Mouse (Mus musculus) left cerebral cortex, postnatal 25 days (tissue): ENCODE data around the gene Gucy2c. TPM values are rescaled to one million over a fixed set of nuclear protein-coding genes. Genes with fewer than 3 reads are reported as not detected.
A peak's percentile ranks its signal among the peaks of the same experiment; 100 is the strongest.

Experiments used
- DNase-seq, 2 experiments: peaks; one replicate each; pipeline ENCODE4 v3.0.0; 2022; ENCODE audit warnings: low spot score in 2 of 2, mixed read lengths in 1 of 2
- intact Hi-C: fragments of 180-260 bp; cut with DNase I; formaldehyde crosslinking; loops from one replicate; pipeline ENCODE4 v1.15.1; 2025
- total RNA-seq, 2 experiments: library from RNA; stranded (reverse); gene quantifications; 2 replicates each; pipeline ENCODE4 v1.2.3; 2021

Gene Gucy2c
- under 1 TPM; 0.21 to 0.41 TPM for total RNA-seq

- no peak for DNase-seq
- intact Hi-C loops = no loop called here
These were observed at the start of gene Gucy2c for GRCm38 (mm10) chr6:136781377-136781986. Gene Gucy2c, minus strand, starts transcription at chr6:136781765.

- intact Hi-C loops = no loop called here
- DNase-seq = no peak
These were observed 47.1 kb upstream of the Gucy2c start for GRCm38 (mm10) chr6:136828681-136829080.

DNA sequence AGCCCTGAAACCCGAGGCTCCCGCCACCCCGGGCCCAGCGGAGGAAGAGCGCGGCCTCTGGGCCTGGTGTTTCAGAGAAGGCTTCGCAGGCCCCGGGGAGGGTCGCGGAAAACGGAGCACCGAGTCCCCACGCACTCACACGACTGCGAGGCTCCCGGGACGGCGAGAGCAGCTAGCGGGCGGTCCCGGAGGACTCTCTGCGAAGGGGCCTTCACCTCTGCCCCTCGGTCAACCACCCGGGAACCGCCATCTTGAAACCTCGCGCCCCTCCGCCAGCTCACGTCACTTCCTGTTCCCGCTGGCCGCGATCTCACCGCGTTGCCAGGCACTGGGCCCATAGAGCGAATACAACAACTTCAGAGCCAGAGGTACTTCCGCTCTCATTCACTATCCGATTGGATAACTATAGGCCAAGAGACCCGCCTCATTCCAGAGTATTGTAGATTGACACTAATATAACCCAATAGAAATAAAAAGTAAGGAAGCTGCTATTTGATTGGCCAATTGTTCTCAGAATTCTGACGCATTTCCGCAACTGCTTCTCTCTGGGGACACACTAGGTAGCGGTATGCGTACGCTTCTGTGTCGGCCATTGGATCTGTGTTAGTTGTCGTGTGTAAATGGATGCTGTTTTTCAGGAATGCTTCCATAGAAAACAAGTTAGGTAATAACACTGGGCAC, 46.5 kb upstream of the Gucy2c start, which contains the start of gene Wbp11:
Wbp11 (minus strand) TSS at position 353 of the 681 bp plus-strand sequence.
- peak; percentile 97 to 99 for DNase-seq
- intact Hi-C loops = loop anchor here (1.0 kb wide), 1 partner anchor 24 kb away; the partner anchor contains the start of gene Hist4h4

- intact Hi-C loops = loop anchor here (1.0 kb wide), 1 partner anchor 23 kb away; the partner anchor contains the start of gene Hist4h4
- no peak for DNase-seq
These were observed 45.9 kb upstream of the Gucy2c start, which contains the start of gene BC049715 for GRCm38 (mm10) chr6:136827516-136827880. Gene BC049715, plus strand, starts transcription at chr6:136827626.

DNA sequence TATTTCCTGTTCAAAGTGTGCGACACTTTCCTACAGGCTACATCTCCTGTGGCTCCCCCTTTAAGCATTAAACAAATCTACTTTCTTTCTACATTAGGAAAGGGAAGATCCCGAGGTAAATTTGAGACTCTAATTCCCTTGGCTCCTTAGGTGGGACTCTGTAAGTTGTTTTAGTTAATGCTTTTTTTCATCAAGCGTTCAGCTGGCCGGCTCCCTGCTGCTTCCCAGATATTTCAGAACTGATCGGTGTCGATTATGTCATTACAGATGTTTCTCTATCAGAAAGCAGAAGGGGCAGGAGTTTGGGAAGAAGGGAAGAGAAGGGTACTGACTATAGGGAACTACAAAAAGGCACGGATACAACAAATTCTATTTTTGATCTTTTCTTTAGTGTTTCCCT, 45.6 kb upstream of the Gucy2c start:
- intact Hi-C loops = loop anchor here (1.0 kb wide), 1 partner anchor 23 kb away; the partner anchor contains the start of gene Hist4h4
- no peak for DNase-seq

- no peak for DNase-seq
- intact Hi-C loops = no loop called here
These were observed 43.4 kb upstream of the Gucy2c start for GRCm38 (mm10) chr6:136824987-136825386.

DNA sequence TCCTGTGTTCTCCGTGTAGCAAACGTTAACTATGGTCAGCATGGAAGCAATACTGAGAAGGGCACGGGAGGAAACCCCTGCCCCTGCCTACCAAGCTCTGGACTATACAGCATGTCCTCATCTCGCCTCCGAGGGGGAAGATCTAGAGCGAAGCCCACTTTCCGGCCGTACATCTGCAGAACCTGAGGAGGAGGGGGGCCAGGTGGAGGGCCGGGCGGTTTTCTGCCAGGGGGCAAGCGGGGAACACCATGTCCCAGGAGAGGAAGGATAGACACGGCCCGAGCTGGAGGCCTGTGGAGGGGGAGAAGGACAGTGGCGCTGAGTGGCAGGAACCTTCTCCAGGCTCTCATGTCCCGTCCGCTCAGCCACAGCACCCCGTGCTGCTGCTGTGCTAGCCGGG, 39.5 kb upstream of the Gucy2c start:
- no peak for DNase-seq
- intact Hi-C loops = no loop called here

GRCm38 (mm10) chr6:136820381-136820780, 38.8 kb upstream of the Gucy2c start:
- DNase-seq = no peak
- intact Hi-C loops = no loop called here

GRCm38 (mm10) chr6:136817549-136817948, 36.0 kb upstream of the Gucy2c start:
- intact Hi-C loops = no loop called here
- DNase-seq = peak; percentile 84 to 98

- no peak for DNase-seq
- intact Hi-C loops = no loop called here
These were observed 35.3 kb upstream of the Gucy2c start for GRCm38 (mm10) chr6:136816826-136817225.

- intact Hi-C loops = no loop called here
- DNase-seq = no peak
These were observed 33.8 kb upstream of the Gucy2c start for GRCm38 (mm10) chr6:136815381-136815780.

DNA sequence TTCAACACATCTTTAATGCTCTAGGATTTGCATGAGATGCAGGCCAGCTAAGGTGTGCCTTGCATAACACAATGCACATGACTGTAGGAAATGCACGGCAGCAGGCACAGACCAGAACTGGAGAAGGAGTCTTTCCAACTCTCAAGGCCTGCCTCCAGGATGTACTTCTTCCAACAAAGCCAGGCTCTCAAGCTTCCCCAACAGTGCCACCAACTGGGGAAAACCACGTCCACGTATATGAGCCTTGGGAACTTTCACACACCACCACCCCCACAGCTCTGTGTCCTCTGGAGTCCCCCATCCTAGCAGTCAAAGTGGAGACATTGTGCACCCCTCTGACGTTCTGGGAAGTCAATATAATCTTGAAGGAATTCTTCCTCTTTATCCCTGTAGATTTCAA, 31.6 kb upstream of the Gucy2c start:
- DNase-seq = peak in 1 of 2 experiments; percentile 60
- intact Hi-C loops = no loop called here

- intact Hi-C loops = no loop called here
These were observed 29.6 kb upstream of the Gucy2c start for GRCm38 (mm10) chr6:136811196-136811595.

GRCm38 (mm10) chr6:136809673-136810072, 28.1 kb upstream of the Gucy2c start:
- intact Hi-C loops = loop anchor here (10.0 kb wide), 1 partner anchor 275 kb away; no protein-coding TSS in a partner anchor
- no peak for DNase-seq

More at GRCm38 (mm10) chr6:136811196-136811595, 29.6 kb upstream of the Gucy2c start:
- DNase-seq = no peak

GRCm38 (mm10) chr6:136809077-136809476, 27.5 kb upstream of the Gucy2c start:
- intact Hi-C loops = loop anchor here (10.0 kb wide), 1 partner anchor 274 kb away; no protein-coding TSS in a partner anchor
- peak; percentile 39 to 68 for DNase-seq

GRCm38 (mm10) chr6:136808631-136809046, 27.1 kb upstream of the Gucy2c start:
- intact Hi-C loops = loop anchor here (10.0 kb wide), 1 partner anchor 274 kb away; no protein-coding TSS in a partner anchor
- peak; percentile 45 to 66 for DNase-seq

DNA sequence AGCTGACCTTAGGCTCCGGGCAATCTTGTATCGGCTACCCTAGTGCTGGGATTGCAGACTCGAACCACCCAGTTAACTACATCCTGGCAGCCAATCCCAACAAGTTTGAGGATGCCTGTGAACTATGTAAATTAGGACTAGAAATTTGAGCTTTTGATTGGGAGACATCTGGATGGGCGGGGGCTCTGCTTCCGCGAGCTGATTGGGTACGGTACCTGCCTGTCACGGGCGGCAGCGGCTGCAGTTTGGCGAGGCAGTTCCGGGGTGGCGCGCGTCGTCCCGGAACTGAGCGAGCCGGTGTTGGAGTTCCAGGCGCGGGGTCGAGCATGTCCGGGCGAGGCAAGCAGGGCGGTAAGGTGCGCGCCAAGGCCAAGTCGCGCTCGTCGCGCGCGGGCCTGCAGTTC, 26.5 kb upstream of the Gucy2c start, which contains the start of gene H2afj:
H2afj (plus strand) TSS at position 231 of the 404 bp plus-strand sequence.
- DNase-seq = peak; percentile 98 to 99
- intact Hi-C loops = loop anchor here (10.0 kb wide), 1 partner anchor 273 kb away; no protein-coding TSS in a partner anchor

GRCm38 (mm10) chr6:136807395-136808013, 25.9 kb upstream of the Gucy2c start:
- DNase-seq = no peak
- intact Hi-C loops = loop anchor here (10.0 kb wide), 1 partner anchor 273 kb away; no protein-coding TSS in a partner anchor

DNA sequence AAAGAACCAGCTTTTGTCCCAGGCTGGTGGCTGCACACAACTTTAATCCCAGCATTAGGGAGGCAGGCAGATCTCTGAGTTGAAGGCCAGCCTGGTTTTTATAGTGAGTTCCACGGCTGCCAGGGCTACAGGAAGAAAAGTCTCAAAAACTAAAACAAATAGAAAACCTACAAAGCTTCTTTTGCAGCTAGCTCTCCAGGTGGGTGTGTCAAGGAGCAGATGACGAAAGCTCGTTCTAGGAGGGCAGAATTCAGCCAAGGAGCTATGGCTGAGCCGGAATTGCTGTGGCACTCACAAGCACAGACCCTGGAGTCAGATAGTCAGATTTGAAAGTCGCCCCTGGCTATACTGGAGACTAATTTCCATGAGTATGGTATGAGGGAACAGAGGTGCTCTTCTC, 25.3 kb upstream of the Gucy2c start:
- DNase-seq = no peak
- intact Hi-C loops = loop anchor here (10.0 kb wide), 1 partner anchor 272 kb away; no protein-coding TSS in a partner anchor

GRCm38 (mm10) chr6:136805409-136805775, 23.8 kb upstream of the Gucy2c start:
- no peak for DNase-seq
- intact Hi-C loops = loop anchor here (10.0 kb wide), 1 partner anchor 271 kb away; no protein-coding TSS in a partner anchor
